Mouse (Mus musculus): ENCODE results near the gene Defa26.
"Not testable (repeated sequence)": the region's sequence is repeated elsewhere in the genome, so short reads cannot be mapped to it uniquely, and the experiment has no call there.

Gene Defa26

GRCm38 (mm10) chr8:21617883-21618282, at the start of gene Defa26:
Defa26 (plus strand) TSS chr8:21618183.
- not testable (repeated sequence) for DNase-seq (ENCODE audit: low read depth)

- not testable (repeated sequence) for DNase-seq (ENCODE audit: low read depth)
Observed at GRCm38 (mm10) chr8:21582706-21583105, 35.3 kb upstream of the Defa26 start, which contains the start of gene Defa28. Defa28 (plus strand) TSS chr8:21583006.

GRCm38 (mm10) chr8:21594408-21594807, 23.6 kb upstream of the Defa26 start, which contains the start of gene Gm7861:
Gm7861 (minus strand) TSS chr8:21594508.
- DNase-seq (ENCODE audit: low read depth) = not testable (repeated sequence)

- DNase-seq (ENCODE audit: low read depth) = not testable (repeated sequence)
Observed at GRCm38 (mm10) chr8:21655480-21655879, 37.5 kb downstream of the Defa26 start, which contains the start of gene Defa17. Defa17 (plus strand) TSS chr8:21655780.

- DNase-seq (ENCODE audit: low read depth) = not testable (repeated sequence)
Observed at GRCm38 (mm10) chr8:21665497-21665896, 47.5 kb downstream of the Defa26 start, which contains the start of gene Defa34. Defa34 (plus strand) TSS chr8:21665797.

All from fibroblast of lung, adult 2 months (primary cell).